Mouse (Mus musculus) CH12.LX (cell line): ENCODE results near the gene Xlr.

ENCODE experiments used
- CTCF ChIP-seq, 2 experiments: IDR thresholded peaks in 1 of 2; conservative IDR thresholded peaks in 1 of 2; 2 replicates each; pipeline ENCODE4 v1.5.1; 2011 to 2012; ENCODE audit warnings: low read depth in 2 of 2, low read length in 2 of 2, improper control_type of control experiment in 1 of 2, inconsistent platforms in 1 of 2, mild to moderate bottlenecking in 1 of 2, moderate library complexity in 1 of 2
- JUND ChIP-seq: conservative IDR thresholded peaks from 2 replicates; pipeline ENCODE4 v1.6.1; 2011; ENCODE audit warnings: low read depth, low read length, improper control_type of control experiment
- POLR2A ChIP-seq: IDR thresholded peaks from 2 replicates; pipeline ENCODE4 v1.6.1; 2011; ENCODE audit warnings: low read depth, mild to moderate bottlenecking, improper control_type of control experiment, low read length

DNA sequence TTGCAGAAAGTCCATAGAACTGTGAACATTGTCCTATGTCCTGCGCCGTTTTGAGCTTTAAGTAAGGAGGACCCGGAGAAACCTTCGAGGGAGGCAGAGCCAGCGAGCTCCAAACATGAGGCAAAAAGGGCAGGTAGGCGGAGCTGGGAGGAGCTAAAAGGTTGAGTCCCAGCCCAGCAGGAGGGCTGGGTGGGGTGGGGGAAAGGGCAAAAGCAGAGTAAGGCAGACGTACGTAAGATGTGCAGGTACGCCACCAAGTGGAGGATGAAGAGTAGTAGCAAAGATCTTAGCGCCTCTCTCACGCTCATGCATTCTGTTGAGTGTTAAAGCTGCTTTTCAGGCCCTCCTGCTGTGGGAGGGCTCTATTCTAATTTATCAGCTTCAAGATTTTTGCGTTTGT lies 21.2 kb downstream of the Xlr start, which contains the start of gene Zfp36l3:
- TF ChIP-seq JUND (no peak), POLR2A (no peak), CTCF (conservative IDR thresholded peaks at IDR 0.05 in 1 of 2, IDR thresholded peaks at IDR 0.05 in 1 of 2; ENCODE audit: low read depth in 2 of 2, low read length in 2 of 2) (no peak)
